ENCODE assay signal across 18 mouse cellular contexts in the genomic region with DNA sequence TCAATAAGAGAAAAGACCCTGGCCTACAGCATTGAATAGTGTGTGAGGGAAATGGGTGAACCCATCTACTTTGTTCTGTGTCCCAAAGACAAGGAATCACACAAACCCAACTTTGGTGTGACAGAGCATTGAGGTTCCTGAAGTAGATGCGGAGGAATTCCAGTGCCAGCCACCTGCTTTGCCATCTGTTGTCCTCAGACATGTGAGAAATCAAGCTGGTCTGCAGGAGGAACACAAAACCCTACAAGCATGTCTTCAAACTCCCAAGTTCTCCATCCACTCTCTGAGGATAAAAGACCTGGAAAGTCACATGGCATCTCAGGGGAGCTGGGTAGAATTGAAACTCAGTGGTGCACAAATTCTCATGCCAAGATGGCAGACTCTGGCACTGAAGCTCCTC. TPM values are rescaled to one million over a fixed set of nuclear protein-coding genes. Genes with fewer than 3 reads are reported as not detected.
"Had no signal": no experiment of that assay in that cellular context is flagged by ENCODE, and none has a peak within 500 bp of the region (broad histone marks: within the 10 kb centered on the region; RNA-seq: fewer than 3 reads in every experiment).

No protein-coding gene starts in this region.

- DNase-seq: kidney, adult 2 months; kidney, postnatal 25 days; layer of hippocampus, postnatal 36 days; liver; lung, adult 18-20 months; lung, postnatal 10 days; lung, postnatal 36 days; spleen, adult 18-20 months; thymus, adult 2 months; thymus, postnatal 14 days; thymus, postnatal 4 days had no signal

- ATAC-seq: intestine, postnatal 0 days; liver, embryonic 12.5 days; midbrain, embryonic 13.5 days had no signal

RNA-seq across cellular contexts. Expression of a gene that starts 44.3 kb away (rescaled TPM):
- total RNA-seq: layer of hippocampus, adult 8-10 months; layer of hippocampus, postnatal 36 days; left cerebral cortex, adult 8-10 months; left cerebral cortex, postnatal 14 days; midbrain, postnatal 0 days had no signal
